Mouse (Mus musculus): ENCODE data around the gene Mettl8. TPM values are rescaled to one million over a fixed set of nuclear protein-coding genes. Genes with fewer than 3 reads are reported as not detected.

Mettl8 gene
- polyA plus RNA-seq, 1 experiment from 2014 or later = 13.3 TPM

- Histone ChIP-seq H3K4me2 (no peak overlapping the region), H3K4me1 (replicated peaks) (no peaks in the 10 kb centered on the region), H3K9me3 (replicated peaks) (no peaks in the 10 kb centered on the region; the same call in 1 of the 2 replicates), H3K36me3 (no peaks in the 10 kb centered on the region), H3K27me3 (replicated peaks) (no peaks in the 10 kb centered on the region), H3K9ac (no peak overlapping the region), H3K4me3 (no peak overlapping the region), H3K27ac (ENCODE audit: poor library complexity, severe bottlenecking) (no peak overlapping the region)
- ATAC-seq (ENCODE audit: insufficient number of reproducible peaks, low FRiP score) = no peak
- 79% methylated on average over 7 of the region's 7 CpGs for WGBS
Observed at GRCm38 (mm10) chr2:70958536-70958935, 96.8 kb downstream of the Mettl8 start.

GRCm38 (mm10) chr2:70953616-70954015 is 101.8 kb downstream of the Mettl8 start:
- no peaks in the 10 kb centered on the region for H3K4me1 ChIP-seq (replicated peaks)
- H3K36me3 ChIP-seq = no peaks in the 10 kb centered on the region
- no peak overlapping the region for H3K9ac ChIP-seq
- no peak overlapping the region for H3K4me2 ChIP-seq
- 32% methylated on average over 2 of the region's 2 CpGs for WGBS
- no peak for ATAC-seq (ENCODE audit: insufficient number of reproducible peaks, low FRiP score)
- no peaks in the 10 kb centered on the region; the same call in 1 of the 2 replicates for H3K9me3 ChIP-seq (replicated peaks)
- no peak overlapping the region for H3K4me3 ChIP-seq
- no peak overlapping the region for H3K27ac ChIP-seq (ENCODE audit: poor library complexity, severe bottlenecking)
- no peaks in the 10 kb centered on the region for H3K27me3 ChIP-seq (replicated peaks)

GRCm38 (mm10) chr2:70951944-70952343 is 103.4 kb downstream of the Mettl8 start:
- no peaks in the 10 kb centered on the region for H3K27me3 ChIP-seq (replicated peaks)
- ATAC-seq (ENCODE audit: insufficient number of reproducible peaks, low FRiP score) = no peak
- H3K4me1 ChIP-seq (replicated peaks) = no peaks in the 10 kb centered on the region
- no peak overlapping the region for H3K27ac ChIP-seq (ENCODE audit: poor library complexity, severe bottlenecking)
- H3K9me3 ChIP-seq (replicated peaks) = no peaks in the 10 kb centered on the region; the same call in 1 of the 2 replicates
- H3K4me2 ChIP-seq = no peak overlapping the region
- no peak overlapping the region for H3K4me3 ChIP-seq
- H3K36me3 ChIP-seq = no peaks in the 10 kb centered on the region
- WGBS = 85% methylated on average over 2 of the region's 2 CpGs
- no peak overlapping the region for H3K9ac ChIP-seq

GRCm38 (mm10) chr2:70944511-70945305 is 110.7 kb downstream of the Mettl8 start:
- Histone ChIP-seq H3K9ac (no peak overlapping the region), H3K4me2 (no peak overlapping the region), H3K9me3 (replicated peaks) (no peaks in the 10 kb centered on the region), H3K27me3 (replicated peaks) (no peaks in the 10 kb centered on the region), H3K4me3 (no peak overlapping the region), H3K4me1 (replicated peaks) (no peaks in the 10 kb centered on the region), H3K27ac (ENCODE audit: poor library complexity, severe bottlenecking) (no peak overlapping the region), H3K36me3 (no peaks in the 10 kb centered on the region)
- no peak for ATAC-seq (ENCODE audit: insufficient number of reproducible peaks, low FRiP score)
- 74% methylated on average over 8 of the region's 8 CpGs for WGBS

- H3K36me3 ChIP-seq = no peaks in the 10 kb centered on the region
- H3K9me3 ChIP-seq (replicated peaks) = no peaks in the 10 kb centered on the region
- H3K4me3 ChIP-seq = no peak overlapping the region
- H3K27ac ChIP-seq (ENCODE audit: poor library complexity, severe bottlenecking) = no peak overlapping the region
- 89% methylated on average over 14 of the region's 14 CpGs for whole genome bisulfite sequencing
- ATAC-seq (ENCODE audit: insufficient number of reproducible peaks, low FRiP score) = no peak
- H3K4me1 ChIP-seq (replicated peaks) = 0 out of 2 replicates have a peak, but pooled peaks cover 3% of the 10 kb centered on the region
- H3K27me3 ChIP-seq (replicated peaks) = no peaks in the 10 kb centered on the region
- no peak overlapping the region for H3K4me2 ChIP-seq
- H3K9ac ChIP-seq = no peak overlapping the region
Observed at GRCm38 (mm10) chr2:70940826-70941225, 114.6 kb downstream of the Mettl8 start.

- Histone ChIP-seq H3K36me3 (no peaks in the 10 kb centered on the region), H3K9me3 (replicated peaks) (no peaks in the 10 kb centered on the region), H3K27ac (ENCODE audit: poor library complexity, severe bottlenecking) (no peak overlapping the region), H3K9ac (no peak overlapping the region), H3K4me2 (peak overlapping the region; percentile 16; the same call in 1 of the 2 replicates), H3K4me1 (replicated peaks) (0 out of 2 replicates have a peak, but pooled peaks cover 3% of the 10 kb centered on the region), H3K27me3 (replicated peaks) (no peaks in the 10 kb centered on the region), H3K4me3 (no peak overlapping the region)
- WGBS = 79% methylated on average over 21 of the region's 21 CpGs
- no peak; the same call in 1 of the 2 replicates for ATAC-seq (ENCODE audit: insufficient number of reproducible peaks, low FRiP score)
Observed at GRCm38 (mm10) chr2:70938844-70939494, 116.4 kb downstream of the Mettl8 start.

- no peak overlapping the region for H3K4me3 ChIP-seq
- peak; percentile 51; the same call in 1 of the 2 replicates for ATAC-seq (ENCODE audit: insufficient number of reproducible peaks, low FRiP score)
- no peaks in the 10 kb centered on the region for H3K36me3 ChIP-seq
- H3K27ac ChIP-seq (ENCODE audit: poor library complexity, severe bottlenecking) = no peak overlapping the region
- 0 out of 2 replicates have a peak, but pooled peaks cover 3% of the 10 kb centered on the region for H3K4me1 ChIP-seq (replicated peaks)
- no peak overlapping the region for H3K4me2 ChIP-seq
- H3K9me3 ChIP-seq (replicated peaks) = no peaks in the 10 kb centered on the region
- no peaks in the 10 kb centered on the region for H3K27me3 ChIP-seq (replicated peaks)
- no peak overlapping the region for H3K9ac ChIP-seq
- WGBS = 66% methylated on average over 8 of the region's 8 CpGs
Observed at GRCm38 (mm10) chr2:70934772-70935171, 120.6 kb downstream of the Mettl8 start.

- Histone ChIP-seq H3K4me2 (no peak overlapping the region), H3K9ac (no peak overlapping the region), H3K27me3 (replicated peaks) (no peaks in the 10 kb centered on the region), H3K4me3 (no peak overlapping the region), H3K27ac (ENCODE audit: poor library complexity, severe bottlenecking) (no peak overlapping the region), H3K36me3 (no peaks in the 10 kb centered on the region), H3K9me3 (replicated peaks) (no peaks in the 10 kb centered on the region), H3K4me1 (replicated peaks) (0 out of 2 replicates have a peak, but pooled peaks cover 3% of the 10 kb centered on the region)
- 86% methylated on average over 1 of the region's 1 CpGs for WGBS
- ATAC-seq (ENCODE audit: insufficient number of reproducible peaks, low FRiP score) = no peak
Observed at GRCm38 (mm10) chr2:70933516-70933915, 121.9 kb downstream of the Mettl8 start.

- Histone ChIP-seq H3K27ac (ENCODE audit: poor library complexity, severe bottlenecking) (no peak overlapping the region), H3K36me3 (no peaks in the 10 kb centered on the region), H3K4me2 (no peak overlapping the region), H3K27me3 (replicated peaks) (no peaks in the 10 kb centered on the region), H3K4me3 (no peak overlapping the region), H3K9me3 (replicated peaks) (no peaks in the 10 kb centered on the region), H3K9ac (no peak overlapping the region), H3K4me1 (replicated peaks) (0 out of 2 replicates have a peak, but pooled peaks cover 3% of the 10 kb centered on the region)
- 78% methylated on average over 4 of the region's 4 CpGs for WGBS
- no peak for ATAC-seq (ENCODE audit: insufficient number of reproducible peaks, low FRiP score)
Observed at GRCm38 (mm10) chr2:70932965-70933364, 122.4 kb downstream of the Mettl8 start.

GRCm38 (mm10) chr2:70930631-70931288 is 124.6 kb downstream of the Mettl8 start:
- no peaks in the 10 kb centered on the region for H3K27me3 ChIP-seq (replicated peaks)
- WGBS = 83% methylated on average over 11 of the region's 11 CpGs
- no peak overlapping the region for H3K9ac ChIP-seq
- no peaks in the 10 kb centered on the region for H3K4me1 ChIP-seq (replicated peaks)
- H3K4me2 ChIP-seq = no peak overlapping the region
- ATAC-seq (ENCODE audit: insufficient number of reproducible peaks, low FRiP score) = no peak
- no peak overlapping the region for H3K27ac ChIP-seq (ENCODE audit: poor library complexity, severe bottlenecking)
- H3K36me3 ChIP-seq = no peaks in the 10 kb centered on the region
- H3K4me3 ChIP-seq = no peak overlapping the region
- no peaks in the 10 kb centered on the region for H3K9me3 ChIP-seq (replicated peaks)

GRCm38 (mm10) chr2:70929714-70930113 is 125.7 kb downstream of the Mettl8 start:
- H3K9me3 ChIP-seq (replicated peaks) = no peaks in the 10 kb centered on the region
- no peak overlapping the region for H3K4me3 ChIP-seq
- no peak for ATAC-seq (ENCODE audit: insufficient number of reproducible peaks, low FRiP score)
- WGBS = 83% methylated on average over 11 of the region's 11 CpGs
- H3K27ac ChIP-seq (ENCODE audit: poor library complexity, severe bottlenecking) = no peak overlapping the region
- no peak overlapping the region for H3K4me2 ChIP-seq
- no peaks in the 10 kb centered on the region for H3K27me3 ChIP-seq (replicated peaks)
- no peaks in the 10 kb centered on the region for H3K4me1 ChIP-seq (replicated peaks)
- no peaks in the 10 kb centered on the region for H3K36me3 ChIP-seq
- H3K9ac ChIP-seq = no peak overlapping the region

Data from heart, embryonic 12.5 days (tissue).